Mouse (Mus musculus) MEL (cell line): ENCODE data around the gene Rassf1.

ENCODE experiments used
- E2F4 ChIP-seq: IDR thresholded peaks from 2 replicates; pipeline ENCODE4 v1.6.1; 2011; ENCODE audit warnings: low read depth, low read length, improper control_type of control experiment, borderline replicate concordance
- ELF1 ChIP-seq: IDR thresholded peaks from 2 replicates; pipeline ENCODE4 v1.6.1; 2014; ENCODE audit warnings: low read depth, mild to moderate bottlenecking, inconsistent platforms, low read length, improper control_type of control experiment, moderate library complexity
- EP300 ChIP-seq, 2 experiments: IDR thresholded peaks; 2 replicates each; pipeline ENCODE4 v1.6.1; 2011; ENCODE audit warnings: improper control_type of control experiment in 2 of 2, low read length in 2 of 2, low read depth in 1 of 2, mild to moderate bottlenecking in 1 of 2
- JUND ChIP-seq: IDR thresholded peaks from 2 replicates; pipeline ENCODE4 v1.6.1; 2011; ENCODE audit warnings: low read depth, mild to moderate bottlenecking, improper control_type of control experiment, low read length
- MAX ChIP-seq: IDR thresholded peaks from 2 replicates; pipeline ENCODE4 v1.6.1; 2011; ENCODE audit warnings: low read length, improper control_type of control experiment
- MAZ ChIP-seq: IDR thresholded peaks from 2 replicates; pipeline ENCODE4 v1.6.1; 2012; ENCODE audit warnings: low read depth, mild to moderate bottlenecking, inconsistent platforms, low read length, improper control_type of control experiment
- MEF2A ChIP-seq: IDR thresholded peaks from 2 replicates; pipeline ENCODE4 v1.6.1; 2014; ENCODE audit warnings: low read depth, mild to moderate bottlenecking, inconsistent platforms, low read length, improper control_type of control experiment; ENCODE audit not compliant: poor library complexity, insufficient replicate concordance, severe bottlenecking; ENCODE audit errors: extremely low read depth
- NRF1 ChIP-seq: IDR thresholded peaks from 2 replicates; pipeline ENCODE4 v1.6.1; 2014; ENCODE audit warnings: low read depth, mild to moderate bottlenecking, inconsistent platforms, low read length, improper control_type of control experiment, moderate library complexity; ENCODE audit not compliant: poor library complexity, insufficient read depth, severe bottlenecking
- POLR2A ChIP-seq, 2 experiments: IDR thresholded peaks; 2 replicates each; pipeline ENCODE4 v1.6.1; 2011 to 2012; ENCODE audit warnings: low read length in 2 of 2, mild to moderate bottlenecking in 2 of 2, control low read depth in 1 of 2, improper control_type of control experiment in 1 of 2, low read depth in 1 of 2, moderate library complexity in 1 of 2; ENCODE audit not compliant: control insufficient read depth in 1 of 2, insufficient read depth in 1 of 2, poor library complexity in 1 of 2
- SIN3A ChIP-seq: IDR thresholded peaks from 2 replicates; pipeline ENCODE4 v1.6.1; 2012; ENCODE audit warnings: low read length, improper control_type of control experiment, inconsistent platforms
- USF1 ChIP-seq: IDR thresholded peaks from 2 replicates; pipeline ENCODE4 v1.6.1; 2014; ENCODE audit warnings: low read depth, mild to moderate bottlenecking, inconsistent platforms, low read length, improper control_type of control experiment, moderate library complexity
- USF2 ChIP-seq, 2 experiments: IDR thresholded peaks; 2 replicates each; pipeline ENCODE4 v1.6.1; 2011 to 2012; ENCODE audit warnings: improper control_type of control experiment in 2 of 2, low read length in 2 of 2, borderline replicate concordance in 1 of 2, inconsistent platforms in 1 of 2, low read depth in 1 of 2, mild to moderate bottlenecking in 1 of 2; ENCODE audit not compliant: insufficient read depth in 1 of 2
- ZMIZ1 ChIP-seq: IDR thresholded peaks from 2 replicates; pipeline ENCODE4 v1.6.1; 2012; ENCODE audit warnings: low read depth, mild to moderate bottlenecking, inconsistent platforms, low read length, improper control_type of control experiment, moderate library complexity
- ZNF384 ChIP-seq: IDR thresholded peaks from 2 replicates; pipeline ENCODE4 v1.6.1; 2012; ENCODE audit warnings: low read depth, mild to moderate bottlenecking, inconsistent platforms, low read length, improper control_type of control experiment

- TF ChIP-seq MAZ (no peak), POLR2A (IDR thresholded peaks at IDR 0.05; ENCODE audit: control insufficient read depth in 1 of 2, insufficient read depth in 1 of 2, low read depth in 1 of 2, low read length in 2 of 2, poor library complexity in 1 of 2) (no peak), SIN3A (no peak), USF2 (IDR thresholded peaks at IDR 0.05; ENCODE audit: borderline replicate concordance in 1 of 2, insufficient read depth in 1 of 2, low read depth in 1 of 2, low read length in 2 of 2) (no peak), EP300 (IDR thresholded peaks at IDR 0.05; ENCODE audit: low read depth in 1 of 2, low read length in 2 of 2) (no peak), ELF1 (no peak), ZNF384 (no peak), ZMIZ1 (no peak), MEF2A (no peak), E2F4 (no peak), NRF1 (no peak), JUND (no peak), MAX (no peak), USF1 (no peak)
Measured at GRCm38 (mm10) chr9:107600745-107601144, 49.4 kb downstream of the Rassf1 start.
